Mouse (Mus musculus): ENCODE data around the gene Sufu.
A peak's percentile ranks its signal among the peaks of the same experiment; 100 is the strongest.

Sufu gene

DNA sequence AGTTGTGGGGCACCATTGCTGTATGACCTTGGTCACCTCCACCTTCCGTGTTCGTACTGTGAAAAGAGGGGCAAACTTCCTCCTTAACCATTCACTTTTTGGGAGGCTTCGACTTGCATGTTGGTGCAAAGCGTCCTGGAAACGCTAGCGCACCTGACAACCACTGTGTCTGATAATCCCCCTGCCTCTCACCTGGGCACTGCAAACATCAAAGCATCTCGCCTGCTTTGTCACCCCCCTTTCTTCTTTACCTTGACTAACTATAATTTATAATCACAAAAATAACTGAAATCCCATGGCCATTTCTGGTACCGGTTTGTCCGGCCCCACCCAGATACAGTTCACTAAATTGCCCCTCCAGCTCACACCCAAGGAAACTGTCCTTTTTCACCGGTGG lies 2.0 kb upstream of the Sufu start:
- no peak for DNase-seq

DNA sequence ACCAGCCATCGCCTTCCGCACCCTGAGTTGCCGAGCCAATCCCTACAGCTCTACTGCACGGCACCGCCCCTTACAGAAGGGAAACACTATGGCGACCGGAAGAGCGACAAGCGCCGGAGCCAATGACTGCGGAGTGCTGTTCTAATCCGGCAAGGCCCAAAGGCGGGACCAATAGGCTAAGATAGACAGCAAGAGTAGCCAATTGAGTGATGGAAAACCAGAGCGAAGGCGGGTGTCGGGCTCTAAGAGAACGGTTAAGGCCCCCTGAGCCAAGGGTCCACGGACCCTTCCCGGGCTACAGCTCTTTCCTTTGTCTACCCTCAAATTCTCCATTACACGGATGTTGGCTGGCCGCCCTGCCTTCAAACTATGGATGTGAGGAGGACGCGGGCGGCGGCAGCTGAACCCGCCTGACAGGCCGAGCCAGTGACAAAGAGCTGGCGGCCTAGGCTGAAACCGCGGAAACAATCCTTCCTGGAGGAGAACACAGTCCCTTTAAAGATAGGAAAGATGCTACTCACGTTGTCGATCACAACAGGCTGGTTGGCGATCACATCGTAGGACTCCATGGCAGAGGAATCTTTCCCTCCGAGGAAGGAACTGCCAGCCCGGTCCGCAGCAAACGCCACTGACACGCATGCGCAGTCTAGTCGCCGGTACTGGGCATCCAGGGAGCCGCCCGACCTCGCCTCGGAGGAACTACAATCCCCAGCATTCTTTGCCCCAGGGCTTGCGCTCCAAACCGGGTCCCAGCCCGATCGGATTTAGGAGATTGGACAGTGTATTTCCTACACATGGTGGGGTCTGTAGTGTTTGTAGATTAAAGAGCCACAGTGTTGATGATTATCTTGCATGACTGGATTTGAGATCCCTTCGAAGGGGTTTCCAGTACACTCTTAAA lies 1.3 kb upstream of the Sufu start, which contains the start of gene Actr1a:
Gene Actr1a, minus strand, starts transcription at position 640 of the 901 bp plus-strand sequence.
- DNase-seq: peak; percentile 98 to 99

- DNase-seq: no peak
These were observed 587 bp upstream of the Sufu start for GRCm38 (mm10) chr19:46396109-46396508.

GRCm38 (mm10) chr19:46397436-46398001 lies 823 bp downstream of the Sufu start:
- DNase-seq: peak; percentile 34 to 55

GRCm38 (mm10) chr19:46398401-46398800 lies 1.7 kb downstream of the Sufu start:
- no peak for DNase-seq

GRCm38 (mm10) chr19:46399372-46399771 lies 2.7 kb downstream of the Sufu start:
- no peak for DNase-seq

- DNase-seq: no peak
These were observed 3.2 kb downstream of the Sufu start for GRCm38 (mm10) chr19:46399886-46400285.

- DNase-seq: no peak
These were observed 3.9 kb downstream of the Sufu start for GRCm38 (mm10) chr19:46400558-46400957.

- DNase-seq: no peak
These were observed 7.3 kb downstream of the Sufu start for GRCm38 (mm10) chr19:46404030-46404429.

- DNase-seq: peak; percentile 62 to 76
These were observed 10.1 kb downstream of the Sufu start for GRCm38 (mm10) chr19:46406592-46407386.

- DNase-seq: no peak
These were observed 12.8 kb downstream of the Sufu start for GRCm38 (mm10) chr19:46409506-46409905.

DNA sequence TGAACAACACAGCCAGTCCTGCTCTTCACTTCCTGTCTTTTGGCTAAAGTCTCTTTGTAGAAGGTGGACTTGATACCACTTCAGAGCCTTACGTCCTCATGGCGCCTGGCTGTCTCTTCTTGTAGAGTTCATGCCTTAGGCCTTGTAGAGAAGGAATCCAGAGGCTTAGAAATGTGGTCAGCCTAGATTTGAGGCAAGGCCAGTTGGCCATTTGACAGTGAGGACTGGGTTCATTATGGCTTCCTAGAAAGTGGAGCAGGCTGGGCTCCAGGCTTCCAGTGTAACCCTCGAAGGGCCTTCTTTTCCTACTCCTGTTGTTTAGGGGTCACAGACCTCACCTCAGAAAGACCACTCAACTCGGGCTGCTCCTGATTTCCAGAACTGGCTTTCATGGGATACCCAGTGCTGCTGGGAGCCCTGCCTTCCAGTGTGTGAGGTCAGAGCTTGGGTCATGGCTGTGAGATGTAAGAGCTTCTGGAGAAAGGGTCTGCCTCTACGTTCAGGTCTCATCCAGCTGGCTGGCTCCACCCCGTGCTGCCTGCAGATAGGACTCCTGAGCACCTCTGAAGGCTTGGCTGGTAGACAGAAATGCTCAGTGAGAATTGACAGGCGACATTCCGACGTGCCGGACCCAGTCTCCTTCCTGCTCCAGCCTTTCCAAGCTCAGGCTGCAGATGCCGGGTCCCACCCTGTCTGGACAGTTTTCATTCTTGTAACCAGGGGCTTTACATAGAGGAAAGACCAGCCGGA lies 15.5 kb downstream of the Sufu start:
- no peak for DNase-seq

GRCm38 (mm10) chr19:46413969-46414368 lies 17.3 kb downstream of the Sufu start:
- no peak for DNase-seq

GRCm38 (mm10) chr19:46414486-46414885 lies 17.8 kb downstream of the Sufu start:
- no peak for DNase-seq

DNA sequence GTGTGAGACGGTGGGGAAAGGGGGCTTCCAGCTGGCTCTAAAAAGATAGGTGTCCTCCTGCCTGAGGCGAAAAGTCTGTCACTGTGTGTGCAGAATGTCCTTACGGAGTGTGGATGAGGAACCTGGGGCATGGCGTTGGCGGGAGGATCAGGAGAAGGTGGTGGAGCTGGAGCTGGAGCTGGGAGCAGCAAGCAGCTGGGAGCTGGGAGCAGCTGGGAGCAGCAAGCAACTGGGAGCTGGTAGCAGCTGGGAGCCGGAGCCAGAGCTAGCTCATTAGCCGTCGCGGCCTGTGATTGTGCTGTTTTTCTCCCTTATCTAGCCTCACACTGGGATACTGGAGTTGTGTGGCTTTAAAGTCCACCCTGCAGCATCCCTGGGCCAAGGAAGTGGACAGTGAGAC lies 19.6 kb downstream of the Sufu start:
- DNase-seq: peak; percentile 29 to 40

- DNase-seq: no peak
These were observed 21.4 kb downstream of the Sufu start for GRCm38 (mm10) chr19:46418051-46418450.

DNA sequence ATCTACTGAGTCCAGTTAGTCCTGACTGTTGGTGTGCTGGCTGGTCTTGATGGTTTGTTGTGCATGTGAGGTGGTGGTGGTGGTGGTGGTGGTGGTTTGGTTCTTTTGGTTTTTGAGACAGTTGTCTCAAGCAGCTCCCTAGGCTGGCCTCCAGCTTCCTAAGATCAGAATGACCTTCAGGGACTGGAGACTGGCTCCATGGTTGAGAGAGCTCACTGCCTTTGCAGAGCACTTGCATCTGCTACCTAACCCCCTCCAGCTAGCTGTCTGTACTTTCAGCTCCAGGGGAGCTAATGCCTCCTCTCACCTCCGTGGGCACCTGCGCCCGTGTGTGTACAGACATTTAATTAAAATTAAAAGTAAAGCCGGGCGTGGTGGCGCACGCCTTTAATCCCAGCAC lies 23.7 kb downstream of the Sufu start:
- no peak for DNase-seq

GRCm38 (mm10) chr19:46422384-46423338 lies 26.0 kb downstream of the Sufu start:
- peak in 1 of 2 experiments; percentile 31 for DNase-seq

GRCm38 (mm10) chr19:46425266-46425665 lies 28.6 kb downstream of the Sufu start:
- DNase-seq: peak in 1 of 2 experiments; percentile 60

- DNase-seq: no peak
These were observed 29.8 kb downstream of the Sufu start for GRCm38 (mm10) chr19:46426488-46426887.

- DNase-seq: no peak
These were observed 32.6 kb downstream of the Sufu start for GRCm38 (mm10) chr19:46429250-46429649.
